Mouse (Mus musculus) urinary bladder, adult 18-20 months (tissue): ENCODE measurements around the gene Sf3b3.

Experiments used
- DNase-seq, 2 experiments: peaks; one replicate each; pipeline ENCODE4 v3.0.0; 2022; ENCODE audit warnings: low spot score in 2 of 2, mixed read lengths in 2 of 2

Sf3b3 gene

DNA sequence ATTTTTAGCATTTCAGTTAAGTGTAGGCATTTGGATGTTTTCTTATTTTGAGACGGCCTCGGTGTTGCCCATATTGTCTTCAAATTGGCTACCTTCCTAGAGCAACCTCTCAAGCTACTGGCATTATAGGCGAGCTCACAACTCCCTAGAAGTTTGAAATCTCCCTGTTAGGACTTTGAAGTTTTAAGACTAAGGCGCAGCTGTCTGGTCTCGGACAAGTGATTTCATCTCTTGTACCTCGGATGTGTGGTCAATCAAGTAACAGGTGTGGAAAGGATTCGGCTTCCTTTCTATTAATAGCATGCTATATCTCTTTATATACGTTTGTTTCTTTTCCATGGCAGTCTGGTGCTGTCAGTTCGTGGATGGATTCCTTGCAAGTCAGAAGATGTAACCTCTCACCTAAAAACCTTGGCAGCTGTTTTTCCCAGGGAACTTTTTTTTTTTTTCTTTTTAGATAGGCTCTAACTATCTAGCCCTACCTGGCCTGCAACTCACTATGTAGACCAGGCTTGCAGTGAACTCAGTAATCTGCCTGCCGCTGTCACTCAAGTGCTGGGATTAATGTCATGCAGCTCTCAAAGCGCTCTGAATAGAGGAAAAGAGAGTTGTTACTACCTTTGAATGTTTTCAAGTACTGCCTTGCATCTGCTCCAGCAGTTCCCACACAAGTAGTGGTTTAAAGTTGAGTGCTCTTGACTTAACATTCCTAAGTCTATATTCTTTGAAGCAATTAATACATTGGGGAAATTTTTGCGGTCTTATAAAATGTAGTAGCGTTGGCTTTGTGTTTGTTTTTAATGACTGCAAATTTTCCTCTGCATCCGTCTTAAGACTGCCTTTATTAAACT is 1.3 kb upstream of the Sf3b3 start:
- no peak for DNase-seq

DNA sequence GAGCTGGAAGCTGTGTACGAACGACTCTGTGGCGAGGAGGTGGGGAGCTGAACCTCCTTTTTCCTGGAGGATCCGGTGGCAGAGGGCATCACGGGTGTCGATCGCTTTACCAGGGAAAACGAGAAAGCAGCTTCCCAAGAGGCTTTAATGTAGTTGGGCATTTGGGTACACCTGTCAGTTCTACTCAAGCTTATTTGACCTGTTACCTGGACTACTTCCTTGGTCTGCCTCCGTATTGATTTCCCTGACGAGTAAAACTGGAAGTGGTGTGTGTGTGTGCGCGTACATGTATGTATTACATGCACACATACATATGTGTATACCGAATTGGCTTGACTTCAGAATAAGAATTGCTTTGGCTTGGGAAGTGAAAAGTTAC is 573 bp upstream of the Sf3b3 start:
- no peak for DNase-seq

DNA sequence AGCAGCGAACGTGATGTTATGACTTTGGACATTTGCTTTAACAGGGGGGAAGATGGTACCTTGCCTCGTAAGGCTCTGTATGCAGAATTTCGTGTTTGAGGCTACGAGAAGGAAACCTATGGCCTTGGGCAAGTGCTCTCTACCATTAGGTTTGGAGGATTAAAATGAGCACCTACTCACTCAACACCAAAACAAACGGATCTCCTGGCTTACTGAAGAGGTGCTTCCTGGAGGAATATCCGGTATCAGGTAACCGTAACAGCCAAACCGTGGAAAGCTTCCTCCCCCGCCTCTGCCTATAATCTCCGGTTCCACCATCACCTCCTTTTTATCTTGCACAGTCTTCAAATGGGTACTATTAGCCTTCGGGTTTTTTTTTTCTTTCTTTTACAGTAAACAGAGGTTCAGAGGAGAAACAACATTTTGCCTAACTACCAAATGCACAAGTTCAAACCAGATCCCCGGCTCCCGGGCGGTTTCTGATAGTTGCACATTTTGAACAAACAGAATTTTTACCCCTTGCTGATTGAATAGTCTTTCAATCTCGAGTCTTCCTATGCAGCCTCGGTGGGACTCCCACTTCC is 674 bp downstream of the Sf3b3 start:
- DNase-seq, result peak in 1 of 2 experiments; percentile 7

DNA sequence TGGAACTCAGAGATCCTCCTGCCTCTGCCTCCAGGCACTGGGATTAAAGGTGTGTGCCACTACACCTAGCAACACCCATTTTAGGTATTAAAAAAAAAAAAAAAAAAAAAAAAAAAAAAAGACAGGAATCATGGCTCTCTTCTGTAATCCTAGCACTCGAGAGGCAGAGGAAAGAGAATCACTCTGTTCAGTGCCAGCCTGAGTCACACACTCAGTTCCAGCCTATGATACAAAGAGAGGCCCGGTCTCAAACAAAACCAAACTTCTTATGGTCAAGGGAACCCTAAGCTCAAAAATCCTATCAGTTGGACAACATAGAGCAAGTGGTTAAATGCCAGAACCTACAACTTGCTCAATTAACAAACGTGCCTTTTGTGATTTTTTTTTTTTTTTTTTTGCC is 1.6 kb downstream of the Sf3b3 start:
- DNase-seq, result no peak

DNA sequence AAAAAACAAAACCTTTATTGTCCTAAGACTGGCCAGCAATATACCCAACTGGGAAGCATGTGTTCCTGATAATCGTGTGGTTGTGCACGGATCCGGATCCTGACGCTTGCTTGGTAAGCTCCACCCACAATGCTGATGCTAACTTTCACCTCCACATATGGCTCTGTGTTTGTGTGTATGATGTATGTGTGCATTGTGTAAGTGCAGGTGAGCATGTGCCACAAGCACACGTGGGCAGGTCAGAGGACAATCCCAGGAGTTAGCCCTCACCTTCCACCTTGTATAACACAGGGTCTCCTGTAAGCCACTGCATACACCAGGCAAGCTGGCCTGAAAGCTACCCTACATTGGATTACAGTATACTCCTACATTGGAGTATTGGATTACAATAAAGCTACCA is 3.4 kb downstream of the Sf3b3 start:
- no peak for DNase-seq

DNA sequence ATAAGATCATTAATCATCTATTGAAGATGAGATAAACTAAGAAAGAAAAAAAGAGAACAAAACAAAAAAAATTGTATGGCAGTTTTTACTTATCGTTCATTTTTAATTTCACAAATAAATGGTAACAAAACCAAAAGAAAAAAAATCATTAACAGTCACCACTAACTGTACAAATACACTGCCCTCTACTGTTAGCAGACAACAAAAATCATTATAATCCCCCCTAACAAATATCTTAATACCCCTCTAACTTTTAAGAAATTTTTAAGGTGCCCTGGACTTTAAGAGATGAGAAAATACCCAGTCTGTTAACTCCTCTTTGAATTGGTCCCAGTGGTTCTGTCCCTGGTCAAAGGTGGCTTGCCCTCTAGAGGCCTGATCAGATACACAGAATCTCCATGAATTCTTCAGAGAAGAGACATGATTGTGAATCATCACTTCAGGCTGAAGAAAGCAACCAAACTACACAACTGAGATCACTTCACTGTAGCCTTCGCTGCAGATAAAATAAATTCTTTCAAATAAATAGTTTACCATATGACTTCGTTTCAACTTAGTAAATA is 4.5 kb downstream of the Sf3b3 start:
- no peak for DNase-seq

DNA sequence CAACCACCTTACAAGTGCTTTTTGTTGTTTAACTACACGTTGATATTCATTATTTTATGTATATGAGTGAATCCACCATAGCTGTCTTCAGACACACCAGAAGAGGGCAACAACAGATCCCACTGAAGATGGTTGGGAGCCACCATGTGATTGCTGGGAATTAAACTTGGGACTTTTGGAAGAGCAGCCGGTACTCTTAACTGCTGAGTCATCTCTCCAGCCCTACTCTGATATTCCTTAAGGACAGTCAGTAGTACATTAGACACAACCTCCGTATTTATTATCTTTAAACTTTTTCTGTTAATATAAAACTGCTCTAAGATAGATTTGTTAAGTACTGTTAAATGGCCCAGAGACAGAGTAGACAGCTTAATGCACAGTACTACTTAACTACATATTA is 14.6 kb downstream of the Sf3b3 start:
- no peak for DNase-seq

DNA sequence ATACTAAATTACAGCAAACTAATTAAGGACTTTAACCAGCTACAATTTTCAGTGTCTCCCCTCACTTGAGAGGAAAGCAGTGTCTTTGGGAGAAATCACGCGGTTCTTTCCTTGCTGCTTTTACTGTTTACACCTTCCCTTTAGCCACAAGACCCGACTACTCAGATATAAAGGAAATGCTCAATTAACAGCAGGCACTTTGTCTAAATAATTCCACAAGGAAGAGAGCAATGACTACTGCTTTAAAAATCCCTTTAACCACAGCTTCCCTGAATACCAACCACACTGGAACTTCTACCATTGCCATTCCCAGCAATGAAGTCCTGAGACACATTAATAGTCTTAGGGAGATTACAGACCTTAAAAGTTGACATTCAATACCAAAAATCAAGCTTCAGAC is 18.1 kb downstream of the Sf3b3 start:
- DNase-seq, result no peak

DNA sequence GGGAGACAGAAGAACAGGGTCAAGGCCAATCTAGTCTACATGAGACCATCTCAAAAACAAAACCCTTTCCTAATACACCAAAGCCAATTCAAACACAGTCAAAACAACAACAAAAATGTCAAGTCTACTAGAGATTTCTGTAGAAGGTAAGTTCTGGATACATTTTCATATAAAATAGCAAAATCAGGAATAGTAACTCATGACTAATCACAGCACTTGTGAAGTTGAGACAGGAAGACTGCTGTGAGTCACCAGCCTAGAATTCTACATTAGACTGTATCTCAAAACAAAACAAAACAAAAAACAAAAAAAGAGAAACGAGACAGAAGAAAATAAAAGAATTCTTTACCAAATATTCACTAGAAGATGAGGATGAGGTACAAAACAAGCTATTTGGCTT is 21.7 kb downstream of the Sf3b3 start:
- DNase-seq, result no peak

DNA sequence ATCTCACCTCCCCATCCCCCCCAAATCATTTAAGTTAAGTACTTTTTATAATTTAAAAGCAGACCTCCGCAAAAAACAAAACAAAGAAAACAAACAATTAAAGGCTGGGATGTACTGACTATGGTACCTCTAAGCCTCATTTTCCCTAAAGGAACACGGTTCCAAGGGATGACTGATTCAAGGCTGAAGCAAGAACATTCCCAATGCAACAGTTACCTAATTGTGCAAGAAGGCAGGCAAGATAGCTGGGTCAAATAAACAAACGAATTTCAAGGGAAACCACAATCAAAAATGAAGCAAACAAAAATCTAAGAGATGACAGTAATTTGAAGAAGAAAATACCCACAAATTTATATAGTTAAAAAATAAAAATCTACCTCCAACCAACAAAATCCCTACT is 24.6 kb downstream of the Sf3b3 start:
- DNase-seq, result no peak

DNA sequence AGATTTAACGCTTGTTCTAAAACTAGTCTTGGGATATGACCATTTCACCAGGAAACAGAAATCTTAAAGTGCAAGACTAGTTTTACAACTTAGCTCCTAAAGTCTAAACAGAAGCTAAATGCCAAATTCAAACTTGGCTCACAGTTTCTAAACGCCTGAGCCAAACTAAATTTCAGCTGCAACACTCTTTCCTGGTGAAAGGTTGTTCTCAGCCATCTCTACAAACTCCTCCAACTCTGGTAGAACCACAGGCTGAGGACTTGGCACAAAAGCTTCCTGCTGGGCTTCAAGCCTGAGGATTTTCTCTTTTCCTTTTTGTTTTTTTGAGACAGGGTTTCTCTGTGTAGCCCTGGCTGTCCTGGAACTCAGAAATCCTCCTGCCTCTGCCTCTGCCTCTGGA is 26.3 kb downstream of the Sf3b3 start:
- no peak for DNase-seq

DNA sequence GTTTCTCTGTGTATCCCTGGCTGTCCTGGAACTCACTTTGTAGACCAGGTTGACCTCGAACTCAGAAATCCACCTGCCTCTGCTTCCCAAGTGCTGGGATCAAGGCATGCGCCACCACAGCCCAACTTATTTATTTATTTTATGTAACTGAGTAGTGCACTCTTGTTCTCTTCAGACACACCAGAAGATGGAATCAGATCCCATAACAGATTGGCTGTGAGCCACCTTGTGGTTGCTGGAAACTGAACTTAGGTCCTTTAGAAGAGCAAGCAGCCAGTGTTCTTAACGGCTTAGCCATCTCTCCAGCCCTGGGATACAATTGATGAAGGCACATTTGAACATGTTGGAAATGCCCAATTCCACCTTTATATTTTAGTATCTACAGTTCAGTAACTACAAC is 28.0 kb downstream of the Sf3b3 start:
- no peak for DNase-seq

DNA sequence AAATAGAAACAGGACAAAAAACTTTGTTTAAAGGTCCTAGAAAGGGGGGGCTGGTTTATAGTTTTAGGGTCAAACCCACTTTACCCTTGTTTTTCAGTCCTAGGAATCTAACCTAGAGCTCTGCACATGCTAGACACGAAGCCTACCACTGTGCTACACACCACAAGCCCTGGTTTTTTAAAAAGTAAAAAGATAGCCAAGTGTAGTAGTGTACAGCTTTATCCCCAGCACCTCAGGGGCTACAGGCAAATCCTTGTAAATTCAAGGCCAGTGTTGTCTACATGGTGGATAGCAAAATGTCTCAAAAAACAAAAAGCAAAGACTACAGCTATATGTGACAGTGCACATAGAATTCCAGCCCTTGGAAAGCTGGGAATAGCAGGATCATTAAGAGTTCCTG is 29.6 kb downstream of the Sf3b3 start:
- no peak for DNase-seq

DNA sequence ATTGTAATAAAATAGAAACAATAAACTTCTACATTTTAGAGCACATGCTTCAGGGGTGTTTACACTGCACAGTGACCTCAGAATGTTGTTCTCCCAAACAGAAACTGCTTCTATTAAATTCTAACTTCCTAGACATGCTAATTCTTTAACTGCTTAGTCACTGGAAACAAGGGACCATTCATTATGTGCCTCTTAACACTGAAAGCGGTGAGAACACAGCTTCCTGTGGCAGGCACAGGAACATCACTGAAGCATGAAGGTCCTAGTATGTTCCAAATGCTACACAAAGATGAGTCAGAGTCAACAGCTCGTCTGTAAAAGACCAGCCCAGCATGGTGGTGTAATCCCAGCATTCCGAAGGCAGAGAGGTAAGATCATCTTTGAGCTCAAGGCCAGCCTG is 31.3 kb downstream of the Sf3b3 start:
- DNase-seq, result no peak

DNA sequence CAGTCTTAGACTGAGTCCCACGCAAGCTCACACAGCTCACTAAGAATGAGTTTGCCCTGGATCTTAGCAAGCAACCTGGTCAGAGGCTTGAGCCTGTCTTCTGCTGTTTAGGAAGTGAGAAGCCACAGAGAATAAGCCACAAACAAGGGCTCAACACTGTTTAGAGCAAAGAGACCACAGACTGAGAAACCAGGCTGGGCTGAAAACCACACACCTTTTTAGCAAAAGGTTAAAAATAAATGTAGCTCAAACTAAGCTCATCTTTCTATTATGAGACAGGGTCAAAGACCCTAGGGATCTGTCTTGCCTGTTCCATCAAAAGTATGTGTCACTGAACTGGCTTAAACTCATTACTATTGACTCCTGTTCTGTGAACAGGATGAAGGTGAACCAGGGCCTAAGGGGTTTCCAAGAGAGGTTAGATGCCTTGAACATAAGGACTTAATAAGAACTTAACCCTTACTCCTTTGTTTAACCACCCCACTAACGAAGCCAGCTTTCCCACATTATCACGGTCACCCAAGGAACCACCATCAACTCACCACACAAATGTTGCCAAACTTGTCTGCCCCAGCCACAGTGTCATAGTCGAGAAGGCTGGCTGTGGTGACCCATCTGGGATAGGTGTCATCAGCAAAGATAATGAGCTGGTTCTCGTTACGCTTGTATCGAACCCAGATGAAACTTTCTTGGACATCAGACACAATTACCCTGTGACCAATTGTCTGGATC is 33.3 kb downstream of the Sf3b3 start:
- DNase-seq, result no peak

DNA sequence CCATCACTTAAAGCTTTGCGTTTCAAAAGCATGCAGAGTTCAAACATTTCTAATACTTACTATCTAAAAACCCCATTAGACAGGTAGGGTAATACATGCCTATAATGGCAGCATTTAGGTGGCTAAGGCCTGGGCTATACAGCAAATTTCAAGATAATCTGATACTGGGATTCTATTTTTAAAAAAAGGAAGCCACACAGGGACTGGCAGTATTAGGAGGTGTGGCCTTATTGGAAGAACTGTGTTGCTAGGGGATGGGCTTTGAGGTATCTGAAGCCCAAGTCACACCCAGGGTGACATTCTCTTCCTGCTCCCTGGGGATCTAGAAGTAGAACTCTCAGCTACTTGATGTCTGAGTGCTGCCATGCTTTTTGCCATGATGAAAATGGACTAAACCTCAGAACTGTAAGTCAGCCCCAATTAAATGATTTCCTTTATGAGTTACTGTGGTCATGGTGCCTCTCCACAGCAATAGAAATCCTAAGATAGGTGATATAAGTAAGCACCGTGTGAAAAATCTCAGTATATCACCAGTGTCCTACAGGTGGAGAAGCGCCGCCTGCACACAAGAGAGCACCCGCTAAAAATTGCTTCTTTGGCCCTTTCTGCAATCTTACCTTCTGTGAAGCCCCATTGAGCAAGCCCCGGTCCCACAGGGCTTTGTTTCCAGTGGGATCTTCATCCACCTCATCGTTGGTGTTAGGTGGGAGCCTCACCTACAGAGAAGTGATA is 34.1 kb downstream of the Sf3b3 start:
- DNase-seq, result no peak

DNA sequence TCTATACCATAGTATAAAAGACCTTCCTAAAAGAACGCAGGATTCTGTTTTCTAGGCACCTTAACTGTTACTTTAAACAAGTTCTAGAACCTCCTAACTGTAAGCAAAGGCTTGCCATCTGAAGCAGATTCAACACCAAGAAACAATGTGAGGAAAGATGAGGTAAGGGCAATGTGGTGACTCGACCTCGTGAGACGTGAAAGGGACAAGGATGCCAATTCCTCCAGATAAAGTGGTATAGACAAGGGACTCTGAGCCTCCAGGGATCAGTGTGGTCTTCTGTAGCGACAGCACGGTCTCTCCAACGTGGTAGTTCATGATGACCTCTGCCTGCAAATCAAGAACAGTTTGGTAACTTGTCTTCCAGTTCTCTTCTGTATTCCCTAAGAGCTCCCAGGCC is 34.8 kb downstream of the Sf3b3 start:
- no peak for DNase-seq

DNA sequence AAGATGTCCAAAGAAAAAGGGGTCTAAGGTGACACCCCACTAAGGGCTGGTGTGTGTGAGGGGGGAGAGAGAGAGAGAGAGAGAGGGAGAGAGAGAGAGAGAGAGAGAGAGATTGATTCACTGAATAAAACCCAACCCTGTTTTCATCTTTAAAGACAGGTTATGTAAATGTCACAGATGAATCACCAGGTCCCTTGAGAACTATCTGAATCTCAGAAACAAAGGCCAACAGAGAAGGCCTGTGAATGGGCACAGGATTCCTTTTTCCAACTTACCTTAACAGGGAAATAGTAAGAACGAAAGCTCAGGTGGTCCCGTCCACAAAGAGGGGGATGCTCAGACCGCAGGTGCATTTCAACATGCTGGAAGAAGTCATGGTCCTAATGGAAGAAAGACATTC is 35.5 kb downstream of the Sf3b3 start:
- DNase-seq, result no peak

DNA sequence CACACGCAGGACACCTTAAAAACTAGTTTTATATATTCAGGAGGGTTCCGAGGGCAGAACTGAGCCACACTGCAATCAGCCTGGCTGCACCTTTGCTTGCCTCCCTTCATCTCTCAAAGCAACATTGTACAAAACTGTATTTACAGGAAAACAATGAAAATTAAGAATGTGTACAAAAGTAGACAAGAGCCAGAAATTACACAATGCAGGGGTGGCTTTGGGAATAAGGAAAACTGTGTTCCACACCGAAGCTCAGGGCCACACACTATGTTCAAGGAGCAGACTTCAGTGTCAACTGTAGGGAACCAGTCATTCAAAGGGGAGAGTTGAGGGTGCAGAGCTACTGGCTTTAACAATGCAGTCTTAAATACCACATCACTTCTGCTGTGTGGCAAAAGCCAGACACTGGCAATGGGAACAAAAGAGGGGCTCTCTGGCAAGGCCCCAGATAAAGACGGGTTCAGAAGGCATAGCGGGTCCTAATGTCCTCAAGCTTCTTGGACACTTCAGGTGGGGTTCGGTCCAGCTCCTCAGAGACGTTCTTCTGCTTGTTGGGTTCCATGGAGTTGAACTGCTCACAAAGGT is 36.0 kb downstream of the Sf3b3 start:
- DNase-seq, result no peak

DNA sequence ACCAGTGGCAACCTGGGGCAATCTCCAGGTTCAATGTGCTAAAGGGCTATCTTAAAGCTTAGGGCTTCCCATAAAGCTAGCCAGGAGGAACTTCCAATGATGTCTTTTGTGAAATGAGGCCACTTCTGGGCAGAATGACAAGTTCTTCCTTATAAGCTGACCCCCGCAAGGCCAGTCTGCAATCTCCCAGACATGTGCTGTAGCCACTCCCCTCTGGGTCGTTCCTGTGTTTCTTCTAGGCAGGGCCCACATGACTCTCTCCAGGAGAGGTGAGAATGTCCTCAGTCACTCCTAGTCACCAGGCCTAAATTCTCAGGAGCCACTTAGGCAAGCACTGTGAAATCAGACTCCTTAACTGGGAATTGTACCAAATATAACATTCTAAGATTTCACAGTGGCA is 36.8 kb downstream of the Sf3b3 start:
- DNase-seq, result no peak
